Mouse (Mus musculus): Measurements from ENCODE around the gene Sycn. TPM values are rescaled to one million over a fixed set of nuclear protein-coding genes. Genes with fewer than 3 reads are reported as not detected.

Gene Sycn
- polyA plus RNA-seq, 2 experiments from 2014 or later = not detected

DNA sequence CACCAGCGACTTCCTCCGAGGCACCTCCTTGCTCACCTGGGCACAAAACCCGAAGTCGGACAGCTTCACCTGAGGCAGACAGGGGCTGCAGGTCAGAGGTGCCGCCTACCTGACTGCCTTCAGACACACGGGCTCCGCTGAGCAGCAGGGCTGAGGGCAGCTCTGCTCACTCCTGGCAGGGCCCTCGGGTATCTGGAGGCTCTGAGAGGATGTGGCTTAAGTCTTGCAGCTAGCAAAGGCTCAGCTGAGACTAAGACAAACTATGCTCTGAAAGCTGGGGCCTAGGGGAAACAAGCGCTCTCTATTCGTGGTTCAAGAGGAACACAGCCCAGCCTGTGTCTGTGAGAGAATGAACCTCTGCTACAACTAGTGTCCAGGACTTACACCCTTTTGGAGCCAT, 20.2 kb downstream of the Sycn start:
- ATAC-seq = no peak

DNA sequence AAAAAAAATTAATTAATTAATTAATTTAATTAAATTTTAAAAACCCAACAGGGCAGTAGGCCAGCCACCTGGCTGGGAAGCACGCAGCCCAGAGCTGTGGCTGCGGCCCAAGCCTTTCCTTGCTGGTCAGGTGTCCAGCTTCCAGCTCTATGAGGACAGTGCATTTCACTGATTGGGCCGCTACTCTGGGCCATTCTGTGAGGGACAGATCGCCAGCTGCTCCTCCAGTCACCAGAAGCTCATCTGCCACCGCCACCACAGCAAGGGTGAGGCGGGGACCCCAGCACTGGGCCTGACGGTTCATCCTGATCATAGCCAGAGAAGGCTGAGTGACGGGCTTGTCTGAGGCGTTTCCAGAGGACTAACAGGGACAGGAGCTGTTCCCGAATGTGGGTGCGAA, 21.3 kb downstream of the Sycn start:
- no peak for ATAC-seq

- no peak for ATAC-seq
Observed at GRCm38 (mm10) chr7:28562371-28562770, 21.7 kb downstream of the Sycn start.

DNA sequence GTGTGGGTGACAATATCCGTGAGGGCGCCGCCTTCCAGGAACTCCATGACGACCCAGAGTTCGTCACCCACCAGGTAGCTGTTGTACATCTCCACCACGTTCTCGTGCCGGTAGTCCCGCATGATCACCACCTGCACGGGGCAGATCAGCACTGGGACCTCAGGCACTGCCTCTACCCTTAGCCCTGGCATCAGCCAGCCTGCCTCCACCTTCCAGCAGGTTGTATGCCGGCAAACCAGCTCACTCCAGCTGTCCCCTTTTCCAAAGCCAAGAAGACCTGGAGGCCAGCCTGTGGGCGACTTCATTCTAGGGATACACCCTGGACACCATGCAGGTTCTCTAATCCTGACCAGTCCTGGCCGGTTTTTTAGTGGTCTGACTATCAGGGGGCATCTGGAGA, 22.3 kb downstream of the Sycn start:
- ATAC-seq = no peak

GRCm38 (mm10) chr7:28565407-28565806, 24.7 kb downstream of the Sycn start:
- no peak for ATAC-seq

DNA sequence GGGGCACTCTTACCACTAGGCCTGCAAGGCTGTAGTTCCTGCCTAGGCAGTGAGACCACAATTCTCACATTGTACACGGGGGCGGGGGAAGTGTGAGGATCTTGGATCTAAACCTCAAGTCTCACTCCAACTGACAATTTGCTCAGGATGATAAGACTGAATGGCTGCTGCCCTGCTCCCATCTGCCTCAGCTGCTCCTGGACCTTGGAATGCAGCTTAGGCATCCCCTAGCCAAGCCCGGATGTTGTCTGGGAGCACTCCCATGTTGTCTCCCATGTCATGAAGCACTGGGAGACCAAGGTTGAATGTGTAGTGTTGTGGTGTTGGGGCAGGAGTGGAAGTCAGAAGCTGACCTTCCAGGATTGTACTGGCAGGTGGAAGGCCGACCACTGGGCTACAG, 26.9 kb downstream of the Sycn start:
- no peak for ATAC-seq

DNA sequence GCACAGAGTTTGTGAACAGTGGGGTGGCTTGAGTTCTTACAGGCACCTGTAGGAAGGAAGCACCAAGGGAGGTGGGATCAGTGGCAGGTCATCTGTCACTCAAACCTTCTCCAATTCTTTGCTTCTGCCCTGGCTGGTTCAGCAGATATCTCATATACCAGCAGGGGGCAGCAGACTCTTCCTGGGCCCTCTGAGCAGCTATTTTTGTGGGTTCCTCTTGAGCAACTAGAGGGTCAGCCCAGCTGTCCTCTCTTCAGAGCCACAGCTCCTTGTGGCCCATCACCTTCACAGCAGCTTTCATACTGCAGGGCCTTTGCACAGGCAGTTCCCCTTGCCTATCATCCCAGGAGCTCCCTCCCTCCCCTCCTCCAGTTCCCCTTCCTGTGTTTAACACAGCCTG, 27.6 kb downstream of the Sycn start:
- ATAC-seq = peak; percentile 62

DNA sequence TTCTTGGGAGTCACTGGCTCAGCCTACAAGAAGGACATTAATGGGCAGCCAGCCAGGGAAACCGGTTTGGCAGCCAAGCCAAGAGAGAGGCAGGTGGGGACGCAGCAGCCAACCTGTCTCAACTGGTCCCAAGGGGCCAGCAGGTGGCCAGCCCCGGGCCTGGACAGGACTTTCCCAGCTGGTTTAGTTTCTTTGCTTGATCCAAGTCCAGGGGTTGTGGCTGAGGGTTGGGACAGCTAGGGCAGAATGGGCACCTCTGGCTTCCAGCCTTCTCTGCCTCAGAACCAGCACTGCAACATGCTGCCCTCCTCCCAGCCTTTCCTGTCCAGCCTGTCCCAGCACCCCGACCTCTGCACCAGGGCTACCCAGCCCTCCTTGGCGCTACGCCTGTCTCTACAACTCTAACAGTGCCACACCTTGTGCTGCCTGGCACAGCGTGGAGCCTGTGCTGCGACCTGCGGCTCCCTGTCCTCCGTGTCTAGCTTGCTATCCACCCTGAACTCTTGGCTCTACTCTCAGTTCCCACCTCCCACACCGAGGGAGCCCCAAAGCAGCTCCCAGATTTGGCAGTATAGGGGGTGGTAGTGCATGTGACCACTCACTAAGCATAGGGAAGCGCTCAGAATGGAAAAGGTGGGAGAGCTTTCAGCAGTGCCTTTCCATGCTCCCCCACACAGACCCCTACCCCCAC, 29.8 kb downstream of the Sycn start:
- ATAC-seq = no peak

DNA sequence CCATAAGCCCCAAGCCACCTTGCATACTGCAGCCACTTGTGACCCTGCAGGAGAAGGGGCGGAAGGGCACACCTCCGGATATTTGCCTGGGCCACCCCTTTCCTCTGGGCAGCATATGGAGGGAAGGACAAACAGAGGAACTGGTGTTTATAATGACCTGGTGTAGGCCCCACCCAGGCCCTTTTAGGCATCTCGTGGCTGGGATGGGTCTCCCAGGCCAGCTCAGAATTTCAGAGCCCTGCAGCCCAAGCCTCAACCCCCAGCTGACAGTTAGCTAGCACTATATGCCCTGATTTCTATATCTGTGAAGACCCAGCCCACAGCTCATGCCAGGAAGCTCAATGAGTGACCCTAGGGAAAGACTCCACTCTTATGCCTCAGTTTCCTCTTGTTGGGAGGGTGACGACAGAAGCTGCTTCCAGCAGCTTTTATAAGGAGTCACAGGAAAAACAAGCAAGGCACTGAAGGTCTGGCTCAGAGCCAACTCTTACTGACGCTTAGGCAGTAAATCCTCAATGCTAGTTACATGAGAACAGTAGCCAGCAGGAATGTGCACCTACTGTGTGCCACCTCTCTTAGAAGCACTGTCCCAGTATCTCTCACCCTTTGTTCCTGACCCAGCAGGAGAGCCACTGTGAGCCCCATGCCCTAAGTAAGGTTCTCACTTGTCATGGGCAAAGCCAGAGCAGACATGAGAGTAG, 30.4 kb downstream of the Sycn start:
- no peak for ATAC-seq

GRCm38 (mm10) chr7:28572689-28573088, 32.0 kb downstream of the Sycn start:
- no peak for ATAC-seq

GRCm38 (mm10) chr7:28573236-28573635, 32.6 kb downstream of the Sycn start:
- no peak for ATAC-seq

- ATAC-seq = no peak
Observed at GRCm38 (mm10) chr7:28575597-28575996, 34.9 kb downstream of the Sycn start.

DNA sequence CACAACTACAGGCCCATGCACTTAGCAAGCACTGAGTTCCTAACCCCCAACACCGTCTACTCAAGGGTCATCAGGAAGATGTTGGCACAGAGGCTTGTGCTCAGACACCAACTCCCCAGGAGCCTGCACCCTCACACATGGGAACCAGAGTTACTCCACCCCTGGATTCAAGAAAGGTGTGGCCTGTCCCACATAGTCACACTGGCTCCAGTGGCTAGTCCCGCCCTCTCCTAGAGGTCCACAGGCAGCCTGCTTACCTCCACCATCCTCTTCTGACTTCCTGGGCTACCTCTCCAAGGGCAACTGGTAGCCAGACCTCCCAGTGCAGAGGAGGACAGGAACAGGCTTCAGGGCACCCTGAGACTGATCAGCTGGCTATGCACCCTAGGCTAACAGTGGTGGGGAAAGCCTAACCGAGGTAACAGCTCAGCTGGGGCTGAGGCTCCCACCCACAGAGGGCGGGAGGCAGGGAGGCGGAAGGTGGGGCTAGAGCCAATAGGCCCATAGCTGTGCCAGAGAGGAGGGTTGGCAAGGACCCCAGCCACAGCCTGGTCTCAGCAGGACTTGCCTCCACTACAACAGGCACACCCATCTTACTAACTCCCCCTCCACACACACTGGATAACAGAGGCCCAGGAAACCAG, 35.7 kb downstream of the Sycn start:
- ATAC-seq = no peak

GRCm38 (mm10) chr7:28577826-28578542, 37.3 kb downstream of the Sycn start:
- ATAC-seq = no peak

DNA sequence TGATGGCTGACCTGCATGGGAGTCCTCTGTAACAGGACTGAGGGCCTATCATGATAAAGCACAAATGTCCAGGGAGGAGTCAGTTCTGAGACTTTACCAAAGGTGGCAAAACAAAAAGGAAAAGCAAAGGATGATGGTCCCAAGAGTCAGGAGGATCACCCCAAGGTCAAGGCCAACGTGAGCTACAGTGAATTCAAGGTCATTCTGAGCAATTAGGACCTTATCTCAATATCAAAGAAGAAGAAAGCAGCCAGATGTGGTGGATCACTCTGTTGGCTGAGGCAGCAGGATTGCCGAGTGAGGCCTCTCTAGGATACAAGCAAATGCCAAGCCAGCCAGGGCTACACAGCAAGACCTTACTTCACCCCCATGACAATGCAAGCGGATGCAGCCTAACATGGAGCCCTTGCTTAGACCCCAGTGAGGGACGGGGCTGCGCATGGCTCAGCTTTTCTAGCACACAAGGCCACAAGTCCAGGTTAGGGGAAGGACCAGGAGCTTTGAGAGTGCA, 37.9 kb downstream of the Sycn start:
- no peak for ATAC-seq

- no peak for ATAC-seq
Observed at GRCm38 (mm10) chr7:28579826-28580225, 39.1 kb downstream of the Sycn start.

DNA sequence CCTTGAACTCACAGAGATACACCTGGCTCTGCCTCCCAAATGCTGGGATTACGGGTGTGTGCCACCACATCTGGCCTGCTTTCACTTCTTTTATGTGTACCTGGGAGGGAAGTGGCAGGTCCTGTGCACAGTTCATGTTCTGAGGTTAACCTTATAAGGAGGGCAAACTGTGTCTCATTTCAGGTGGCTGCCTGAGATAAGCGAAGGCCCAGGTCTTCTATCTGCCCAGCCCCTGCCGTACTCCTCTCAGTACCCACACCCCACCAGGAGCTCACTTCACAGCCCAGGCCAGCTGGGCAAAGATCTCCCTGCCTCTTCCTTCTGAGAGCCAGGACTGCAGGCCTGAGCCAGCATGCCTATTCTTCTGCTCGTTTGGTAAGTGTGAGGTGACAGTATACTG, 41.0 kb downstream of the Sycn start:
- no peak for ATAC-seq

- ATAC-seq = no peak
Observed at GRCm38 (mm10) chr7:28582841-28583240, 42.2 kb downstream of the Sycn start.

DNA sequence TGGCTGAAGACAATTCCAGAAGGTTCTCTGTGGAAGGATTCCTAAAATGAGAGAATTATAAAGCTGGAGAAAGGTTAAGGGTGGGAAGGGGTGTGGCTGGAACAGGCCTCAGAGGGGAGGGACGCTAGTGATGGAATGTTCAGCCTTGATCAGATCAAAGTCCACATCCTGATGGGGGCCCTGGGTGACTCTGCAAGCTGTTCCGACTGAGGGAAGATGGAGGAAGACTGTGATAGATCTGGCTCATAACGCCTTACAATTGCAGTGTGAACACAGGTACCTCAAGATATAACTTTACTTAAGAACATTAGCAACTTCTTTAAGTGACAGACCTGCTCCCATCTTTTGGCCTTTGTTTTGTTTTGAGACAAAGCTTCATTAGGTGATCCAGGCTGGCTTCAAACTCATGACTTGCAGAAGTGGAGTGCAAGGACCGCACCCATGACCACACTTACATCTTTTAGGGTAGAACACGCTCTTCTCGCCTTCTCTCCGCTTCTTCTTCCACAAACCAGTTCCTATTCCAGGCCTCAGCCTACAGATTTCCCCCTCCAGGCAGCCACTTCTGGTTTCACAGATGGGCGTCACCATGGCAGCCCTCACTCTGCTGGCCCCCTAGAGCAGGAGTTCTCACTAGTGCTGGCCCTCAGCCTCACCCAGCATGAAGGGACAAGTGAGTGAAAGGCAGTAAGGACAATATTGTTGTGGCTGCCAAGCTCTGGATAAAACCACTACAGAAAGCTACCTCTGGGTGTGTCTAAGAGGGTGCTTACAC, 43.1 kb downstream of the Sycn start:
- ATAC-seq = no peak

GRCm38 (mm10) chr7:28584468-28584867, 43.8 kb downstream of the Sycn start:
- ATAC-seq = no peak

DNA sequence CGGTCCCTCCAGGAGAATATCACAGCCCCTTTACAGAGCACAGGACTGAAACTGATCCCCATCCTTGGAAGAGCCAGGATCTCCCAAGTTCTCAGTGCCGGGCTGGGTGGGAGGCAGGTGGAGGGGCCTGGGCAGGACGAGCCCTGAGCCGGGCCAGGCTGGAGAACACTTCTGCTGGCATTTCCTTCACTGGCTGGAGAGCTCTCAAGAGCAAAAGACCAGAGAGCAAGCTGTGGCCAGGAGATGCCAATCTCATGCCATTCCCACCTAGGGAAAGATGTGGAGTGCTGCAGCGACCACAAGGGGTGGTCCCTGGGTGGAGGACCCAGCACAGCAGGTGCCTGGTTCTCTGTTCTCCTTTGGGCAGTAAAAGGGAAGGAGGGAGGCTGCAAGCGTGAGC, 44.3 kb downstream of the Sycn start:
- ATAC-seq = no peak

- ATAC-seq = no peak
Observed at GRCm38 (mm10) chr7:28586663-28587411, 46.2 kb downstream of the Sycn start.

Data from CD4-positive, CD25-positive, alpha-beta regulatory T cell, adult 4 months (primary cell).